Mouse (Mus musculus): Measurements from ENCODE around the gene Dnah17.

The Dnah17 gene

GRCm38 (mm10) chr11:118130534-118130933, at the start of gene Dnah17:
Gene Dnah17, minus strand, starts transcription at chr11:118130634.
- DNase-seq (ENCODE audit: low spot score), result no peak

- DNase-seq (ENCODE audit: low spot score), result no peak
Observed at GRCm38 (mm10) chr11:118180199-118180598, 49.8 kb upstream of the Dnah17 start.

- DNase-seq (ENCODE audit: low spot score), result no peak
Observed at GRCm38 (mm10) chr11:118178236-118178635, 47.8 kb upstream of the Dnah17 start.

GRCm38 (mm10) chr11:118174752-118175151, 44.3 kb upstream of the Dnah17 start:
- DNase-seq (ENCODE audit: low spot score), result no peak

- no peak for DNase-seq (ENCODE audit: low spot score)
Observed at GRCm38 (mm10) chr11:118172768-118173167, 42.3 kb upstream of the Dnah17 start.

- no peak for DNase-seq (ENCODE audit: low spot score)
Observed at GRCm38 (mm10) chr11:118170333-118170732, 39.9 kb upstream of the Dnah17 start.

GRCm38 (mm10) chr11:118168714-118169113, 38.3 kb upstream of the Dnah17 start:
- DNase-seq (ENCODE audit: low spot score), result no peak

GRCm38 (mm10) chr11:118166626-118167025, 36.2 kb upstream of the Dnah17 start:
- no peak for DNase-seq (ENCODE audit: low spot score)

GRCm38 (mm10) chr11:118165681-118166080, 35.2 kb upstream of the Dnah17 start:
- DNase-seq (ENCODE audit: low spot score), result no peak

- no peak for DNase-seq (ENCODE audit: low spot score)
Observed at GRCm38 (mm10) chr11:118164566-118164965, 34.1 kb upstream of the Dnah17 start.

- no peak for DNase-seq (ENCODE audit: low spot score)
Observed at GRCm38 (mm10) chr11:118162245-118162644, 31.8 kb upstream of the Dnah17 start.

GRCm38 (mm10) chr11:118161240-118161639, 30.8 kb upstream of the Dnah17 start:
- DNase-seq (ENCODE audit: low spot score), result no peak

GRCm38 (mm10) chr11:118160763-118161162, 30.3 kb upstream of the Dnah17 start:
- DNase-seq (ENCODE audit: low spot score), result no peak

GRCm38 (mm10) chr11:118158753-118159152, 28.3 kb upstream of the Dnah17 start:
- no peak for DNase-seq (ENCODE audit: low spot score)

GRCm38 (mm10) chr11:118156480-118157060, 26.1 kb upstream of the Dnah17 start:
- no peak for DNase-seq (ENCODE audit: low spot score)

GRCm38 (mm10) chr11:118152964-118153363, 22.5 kb upstream of the Dnah17 start:
- DNase-seq (ENCODE audit: low spot score), result no peak

GRCm38 (mm10) chr11:118151423-118152180, 21.2 kb upstream of the Dnah17 start:
- no peak for DNase-seq (ENCODE audit: low spot score)

GRCm38 (mm10) chr11:118150115-118150701, 19.8 kb upstream of the Dnah17 start:
- peak; percentile 20 for DNase-seq (ENCODE audit: low spot score)

- DNase-seq (ENCODE audit: low spot score), result no peak
Observed at GRCm38 (mm10) chr11:118147877-118148637, 17.6 kb upstream of the Dnah17 start.

- no peak for DNase-seq (ENCODE audit: low spot score)
Observed at GRCm38 (mm10) chr11:118146446-118146845, 16.0 kb upstream of the Dnah17 start.

- DNase-seq (ENCODE audit: low spot score), result no peak
Observed at GRCm38 (mm10) chr11:118145771-118146351, 15.4 kb upstream of the Dnah17 start.

GRCm38 (mm10) chr11:118145092-118145491, 14.7 kb upstream of the Dnah17 start:
- no peak for DNase-seq (ENCODE audit: low spot score)

All from ovary, postnatal 14 days (tissue).